Mouse (Mus musculus) G1E (cell line): ENCODE results near the gene Ppfia3.

Source experiments
- CTCF ChIP-seq: IDR thresholded peaks from 2 replicates; pipeline ENCODE4 v1.5.1; 2012; ENCODE audit warnings: low read depth, low read length, inconsistent platforms, mixed read lengths
- GATA1 ChIP-seq: IDR thresholded peaks from 2 replicates; pipeline ENCODE4 v1.6.1; 2012; ENCODE audit warnings: borderline replicate concordance, low read length, inconsistent platforms, mixed read lengths
- GATA2 ChIP-seq: IDR thresholded peaks from 2 replicates; pipeline ENCODE4 v1.6.1; 2012; ENCODE audit warnings: low read depth, low read length, inconsistent platforms, borderline replicate concordance
- POLR2AphosphoS5 ChIP-seq: IDR thresholded peaks from 2 replicates; pipeline ENCODE4 v1.6.1; 2012; ENCODE audit warnings: low read depth, low read length, inconsistent platforms; ENCODE audit not compliant: insufficient replicate concordance
- TAL1 ChIP-seq: conservative IDR thresholded peaks from 2 replicates; pipeline ENCODE4 v1.6.1; 2012; ENCODE audit warnings: low read depth, low read length, inconsistent platforms, mixed read lengths

DNA sequence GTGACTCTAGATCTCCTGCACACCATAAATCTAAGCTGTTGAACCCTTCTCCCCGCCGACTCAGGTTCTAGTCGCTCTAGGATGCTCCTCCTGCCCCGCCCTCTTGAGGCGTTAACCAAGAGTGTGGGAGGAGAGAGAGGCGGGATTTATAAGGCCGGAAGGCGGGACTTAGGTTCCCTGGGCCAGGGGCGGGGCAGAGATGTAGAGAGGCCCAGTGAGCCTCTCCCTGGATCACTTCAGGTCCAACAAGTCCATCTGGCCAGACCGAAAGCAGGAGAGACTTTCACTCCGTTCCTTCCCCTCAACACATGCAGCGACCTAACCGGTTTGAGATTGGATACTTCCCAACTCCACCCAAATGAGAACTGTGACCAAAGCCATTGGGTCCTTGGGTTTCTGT lies 4.0 kb downstream of the Ppfia3 start:
- no peak for TF ChIP-seq GATA1
- TF ChIP-seq CTCF = no peak
- TF ChIP-seq POLR2AphosphoS5 = no peak
- no peak for TF ChIP-seq TAL1
- no peak for TF ChIP-seq GATA2
